Mouse (Mus musculus): ENCODE measurements around the gene Imp3. TPM values are rescaled to one million over a fixed set of nuclear protein-coding genes. Genes with fewer than 3 reads are reported as not detected.

Imp3 gene
- polyA plus RNA-seq, 1 experiment from 2014 or later = 123 TPM

DNA sequence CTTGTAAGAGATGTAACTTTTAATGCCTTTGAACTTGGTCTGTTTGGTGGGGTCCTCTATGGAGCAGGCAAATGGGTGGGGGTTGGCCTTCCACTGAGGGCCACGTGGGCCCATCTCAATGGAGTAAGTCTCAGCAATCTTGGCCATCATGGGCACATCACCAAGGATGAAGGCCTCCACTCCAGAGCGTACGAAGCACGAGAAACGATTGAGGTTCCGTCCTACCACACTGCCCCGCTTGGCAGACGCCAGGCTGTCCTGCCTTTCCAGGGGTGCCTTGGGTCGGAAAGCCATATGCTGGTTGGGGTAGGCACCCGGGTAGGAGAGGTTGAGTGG, 11.3 kb upstream of the Imp3 start:
- H3K4me1 ChIP-seq (replicated peaks; ENCODE audit: insufficient read depth, low read length) = peaks cover 42% of the 10 kb centered on the region
- no peaks in the 10 kb centered on the region for H3K27me3 ChIP-seq (ENCODE audit: insufficient read depth, low read length)
- peak overlapping the region; percentile 94 for H3K4me2 ChIP-seq (ENCODE audit: low read length)
- no peak for TF ChIP-seq CTCF (IDR thresholded peaks at IDR 0.05; ENCODE audit: low read depth)
- no peaks in the 10 kb centered on the region for H3K9me3 ChIP-seq (replicated peaks; ENCODE audit: low read length)
- peaks cover 6% of the 10 kb centered on the region; the same call in 1 of the 2 replicates for H3K36me3 ChIP-seq (ENCODE audit: insufficient read depth, low read length)
- DNase-seq (ENCODE audit: low spot score) (no peak), ATAC-seq (replicated peaks; ENCODE audit: low FRiP score, low read depth) (no peak)
- WGBS = 97% methylated on average over 10 of the region's 10 CpGs
- H3K9ac ChIP-seq (ENCODE audit: low read depth, low read length) = 0 out of 2 replicates have a peak overlapping the region, but pooled peaks have one; percentile 79
- H3K27ac ChIP-seq = no peak overlapping the region
- H3K4me3 ChIP-seq (replicated peaks; ENCODE audit: low read depth, low read length) = peak overlapping the region; percentile 6; the same call in 1 of the 2 replicates

DNA sequence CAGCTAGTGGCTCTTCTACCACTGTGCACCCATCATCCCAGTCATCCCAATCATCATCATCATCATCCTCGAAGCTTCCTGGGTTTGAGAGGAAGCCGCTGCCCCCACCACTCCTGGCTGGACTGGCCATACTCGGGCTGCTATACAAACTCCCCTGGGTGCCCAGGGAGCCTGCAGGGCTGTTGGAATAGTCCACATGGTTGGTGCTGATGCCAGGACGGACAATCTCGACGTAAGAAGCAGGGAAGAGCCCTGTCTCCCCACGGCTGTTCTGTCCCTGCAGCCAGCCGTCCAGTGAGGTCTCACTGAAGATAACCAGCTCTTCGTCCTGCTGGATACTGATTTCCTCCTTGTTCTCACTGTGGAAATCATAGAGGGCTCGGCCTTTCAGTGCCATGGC, 10.9 kb upstream of the Imp3 start:
- H3K36me3 ChIP-seq (ENCODE audit: insufficient read depth, low read length) = peaks cover 2% of the 10 kb centered on the region; the same call in 1 of the 2 replicates
- no peaks in the 10 kb centered on the region for H3K27me3 ChIP-seq (ENCODE audit: insufficient read depth, low read length)
- DNase-seq (ENCODE audit: low spot score) (no peak), ATAC-seq (replicated peaks; ENCODE audit: low FRiP score, low read depth) (no peak)
- peak overlapping the region; percentile 95; the same call in 1 of the 2 replicates for H3K27ac ChIP-seq
- H3K9me3 ChIP-seq (replicated peaks; ENCODE audit: low read length) = no peaks in the 10 kb centered on the region
- peak overlapping the region; percentile 94 for H3K4me2 ChIP-seq (ENCODE audit: low read length)
- peak overlapping the region; percentile 79; the same call in 1 of the 2 replicates for H3K9ac ChIP-seq (ENCODE audit: low read depth, low read length)
- 85% methylated on average over 10 of the region's 10 CpGs for WGBS
- H3K4me1 ChIP-seq (replicated peaks; ENCODE audit: insufficient read depth, low read length) = peaks cover 42% of the 10 kb centered on the region
- peak overlapping the region; percentile 59 for H3K4me3 ChIP-seq (replicated peaks; ENCODE audit: low read depth, low read length)
- no peak for TF ChIP-seq CTCF (IDR thresholded peaks at IDR 0.05; ENCODE audit: low read depth)

DNA sequence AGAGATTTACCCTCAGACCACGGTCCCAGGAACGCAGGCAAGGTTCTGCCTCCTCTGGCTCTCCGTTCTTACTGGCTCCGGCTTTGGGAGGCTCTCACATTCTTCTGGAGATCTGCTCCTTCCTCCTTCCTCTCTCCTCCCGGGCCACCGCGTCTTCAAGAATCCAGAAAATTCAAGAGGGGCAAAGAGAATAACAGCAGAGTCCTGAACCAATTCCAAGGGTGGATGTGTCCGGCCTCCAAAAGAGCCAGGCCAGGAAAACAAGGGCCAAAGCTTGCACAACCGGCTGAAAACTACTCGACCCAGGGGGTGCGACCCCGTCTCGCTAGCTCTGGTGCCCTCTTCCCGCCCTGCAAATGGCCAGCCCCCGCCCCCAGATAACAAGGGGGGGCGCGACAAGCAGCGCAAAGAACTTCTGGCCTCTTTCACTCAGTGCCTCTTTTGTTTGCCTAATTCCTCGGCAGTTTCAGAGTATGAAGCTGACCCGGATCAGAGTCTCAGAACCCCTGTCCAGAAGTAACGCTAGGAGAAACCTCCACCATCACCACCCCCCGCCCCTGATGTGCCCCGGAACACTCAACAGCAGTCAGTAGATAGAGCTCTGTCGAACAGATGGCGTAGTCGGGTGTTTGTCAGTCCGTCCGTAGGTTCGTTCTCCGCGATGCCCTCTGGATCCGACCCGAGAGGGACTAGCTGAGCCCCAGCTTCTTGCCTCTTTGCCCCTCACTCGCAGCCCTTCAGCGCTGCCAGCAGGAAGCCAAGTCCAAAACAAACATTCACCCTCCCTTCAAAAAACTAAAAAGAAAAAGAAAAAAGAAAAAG, 9.9 kb upstream of the Imp3 start:
- Histone ChIP-seq H3K27ac (peak overlapping the region; percentile 95), H3K27me3 (ENCODE audit: insufficient read depth, low read length) (no peaks in the 10 kb centered on the region), H3K4me3 (replicated peaks; ENCODE audit: low read depth, low read length) (peak overlapping the region; percentile 59), H3K9ac (ENCODE audit: low read depth, low read length) (peak overlapping the region; percentile 79), H3K4me2 (ENCODE audit: low read length) (peak overlapping the region; percentile 94), H3K9me3 (replicated peaks; ENCODE audit: low read length) (no peaks in the 10 kb centered on the region), H3K4me1 (replicated peaks; ENCODE audit: insufficient read depth, low read length) (peaks cover 42% of the 10 kb centered on the region), H3K36me3 (ENCODE audit: insufficient read depth, low read length) (no peaks in the 10 kb centered on the region)
- peak; percentile 81 for DNase-seq (ENCODE audit: low spot score)
- under 1% methylated on average over 35 of the region's 35 CpGs for WGBS
- TF ChIP-seq CTCF (IDR thresholded peaks at IDR 0.05; ENCODE audit: low read depth) = no peak; the same call in 1 of the 2 replicates
- ATAC-seq (replicated peaks; ENCODE audit: low FRiP score, low read depth) = no peak

DNA sequence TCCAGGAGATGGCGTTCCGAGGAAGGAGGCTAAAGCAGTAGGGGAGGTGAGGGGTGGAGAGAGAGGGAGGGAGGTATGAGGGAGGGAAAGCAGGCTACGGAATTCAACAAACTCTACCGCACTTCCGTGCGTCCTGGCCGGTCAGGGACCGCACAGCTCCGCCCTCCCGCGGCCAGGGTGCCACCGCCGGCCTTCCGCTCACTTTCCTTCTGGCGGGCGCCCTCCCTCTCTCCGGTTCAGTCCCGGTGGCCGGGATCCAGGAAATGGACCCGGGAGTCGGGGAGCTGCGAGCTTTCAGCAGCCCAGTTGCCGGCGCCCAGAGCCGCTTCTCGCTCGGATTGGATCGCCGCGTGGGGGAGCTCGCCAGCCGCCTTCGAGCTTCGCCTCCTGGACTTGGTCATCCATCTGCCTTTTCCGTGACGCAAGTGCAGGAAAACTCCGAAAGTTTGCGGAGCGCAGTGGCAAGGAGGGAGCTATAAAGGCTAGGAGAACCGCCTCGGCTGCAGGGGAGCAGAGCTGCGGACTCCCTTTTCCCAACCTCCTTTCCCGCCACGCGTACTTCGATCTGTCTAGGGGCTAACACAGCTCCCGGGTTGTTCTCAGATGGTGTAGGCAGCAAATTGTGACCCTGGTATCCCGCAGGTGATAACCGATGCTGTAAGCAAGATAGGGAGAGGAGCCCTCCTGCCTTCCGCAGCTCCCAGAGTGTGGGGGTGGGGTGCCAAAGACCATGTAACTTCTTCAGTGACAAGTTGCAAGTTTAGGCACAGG, 9.0 kb upstream of the Imp3 start, which contains the start of gene Snx33:
Gene Snx33 (minus strand): TSS at position 331 of the 771 bp plus-strand sequence.
- H3K9ac ChIP-seq (ENCODE audit: low read depth, low read length) = peak within 1 kb of the TSS; percentile 79
- H3K27me3 ChIP-seq (ENCODE audit: insufficient read depth, low read length) = no peaks in the 10 kb centered on the region
- no peaks in the 10 kb centered on the region for H3K9me3 ChIP-seq (replicated peaks; ENCODE audit: low read length)
- H3K4me2 ChIP-seq (ENCODE audit: low read length) = peak within 1 kb of the TSS; percentile 94
- H3K4me3 ChIP-seq (replicated peaks; ENCODE audit: low read depth, low read length) = peak within 1 kb of the TSS; percentile 59
- DNase-seq (ENCODE audit: low spot score) (peak; percentile 95), ATAC-seq (replicated peaks; ENCODE audit: low FRiP score, low read depth) (peak; percentile 83)
- peak; percentile 77 for TF ChIP-seq CTCF (IDR thresholded peaks at IDR 0.05; ENCODE audit: low read depth)
- H3K36me3 ChIP-seq (ENCODE audit: insufficient read depth, low read length) = no peaks in the 10 kb centered on the region
- under 1% methylated on average over 50 of the region's 50 CpGs for WGBS
- peak within 1 kb of the TSS; percentile 95 for H3K27ac ChIP-seq
- peaks cover 37% of the 10 kb centered on the region for H3K4me1 ChIP-seq (replicated peaks; ENCODE audit: insufficient read depth, low read length)

DNA sequence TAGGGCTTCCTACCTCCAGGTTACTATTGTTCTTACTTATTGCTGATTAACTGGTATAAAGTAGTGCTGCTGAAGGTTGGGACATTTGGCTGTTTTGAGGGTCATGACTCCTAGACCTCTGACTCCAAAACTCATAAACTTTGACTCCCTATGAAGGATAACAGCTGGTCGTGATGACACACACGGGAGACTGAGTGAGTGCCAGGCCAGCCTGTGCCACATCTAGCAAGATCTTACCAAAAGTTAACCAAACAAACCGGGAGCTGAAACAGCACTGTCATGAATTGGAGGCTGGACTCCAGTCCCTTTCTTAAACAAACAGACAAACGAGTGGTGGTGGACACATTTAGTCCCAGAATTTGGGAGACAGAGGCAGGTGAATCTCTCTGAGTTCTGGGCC, 7.8 kb upstream of the Imp3 start:
- DNase-seq (ENCODE audit: low spot score) = no peak
- no peak for TF ChIP-seq CTCF (IDR thresholded peaks at IDR 0.05; ENCODE audit: low read depth)
- Histone ChIP-seq H3K4me2 (ENCODE audit: low read length) (no peak overlapping the region), H3K9ac (ENCODE audit: low read depth, low read length) (no peak overlapping the region), H3K27me3 (ENCODE audit: insufficient read depth, low read length) (no peaks in the 10 kb centered on the region), H3K4me1 (replicated peaks; ENCODE audit: insufficient read depth, low read length) (peaks cover 24% of the 10 kb centered on the region), H3K27ac (no peak overlapping the region), H3K4me3 (replicated peaks; ENCODE audit: low read depth, low read length) (no peak overlapping the region), H3K36me3 (ENCODE audit: insufficient read depth, low read length) (no peaks in the 10 kb centered on the region), H3K9me3 (replicated peaks; ENCODE audit: low read length) (no peaks in the 10 kb centered on the region)
- no peak for ATAC-seq (replicated peaks; ENCODE audit: low FRiP score, low read depth)
- 21% methylated on average over 4 of the region's 4 CpGs for WGBS

DNA sequence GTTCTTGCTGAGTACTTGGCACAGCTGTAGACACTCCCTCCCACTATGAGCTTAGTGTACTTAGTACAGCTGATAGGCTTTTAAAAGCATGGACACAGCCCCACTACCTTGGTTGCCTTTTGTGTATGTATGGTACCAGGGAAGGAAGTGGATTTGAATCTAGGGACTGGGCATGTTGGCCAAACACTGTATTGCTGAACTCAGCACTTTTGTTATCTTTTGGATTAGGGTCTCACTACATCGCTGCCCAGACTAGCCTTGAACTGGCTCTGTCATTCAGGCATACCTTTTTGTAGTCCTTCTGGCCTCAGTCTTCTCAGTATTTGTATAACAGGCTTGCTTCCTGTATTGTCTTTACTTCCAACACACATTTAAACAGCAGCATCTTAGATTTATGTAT, 6.7 kb upstream of the Imp3 start:
- Histone ChIP-seq H3K27me3 (ENCODE audit: insufficient read depth, low read length) (no peaks in the 10 kb centered on the region), H3K36me3 (ENCODE audit: insufficient read depth, low read length) (no peaks in the 10 kb centered on the region), H3K9me3 (replicated peaks; ENCODE audit: low read length) (no peaks in the 10 kb centered on the region), H3K4me1 (replicated peaks; ENCODE audit: insufficient read depth, low read length) (peaks cover 15% of the 10 kb centered on the region), H3K9ac (ENCODE audit: low read depth, low read length) (no peak overlapping the region), H3K27ac (no peak overlapping the region), H3K4me2 (ENCODE audit: low read length) (no peak overlapping the region), H3K4me3 (replicated peaks; ENCODE audit: low read depth, low read length) (no peak overlapping the region)
- ATAC-seq (replicated peaks; ENCODE audit: low FRiP score, low read depth) (no peak), DNase-seq (ENCODE audit: low spot score) (no peak)
- WGBS = 68% methylated on average over 1 of the region's 1 CpGs
- TF ChIP-seq CTCF (IDR thresholded peaks at IDR 0.05; ENCODE audit: low read depth) = no peak
